Mouse (Mus musculus) T-cell, adult 2 months (primary cell): ENCODE results near the gene Ildr1.

Source experiments
- DNase-seq: peaks from one replicate; pipeline ENCODE4 v3.0.0; 2022; ENCODE audit warnings: low spot score

The Ildr1 gene

DNA sequence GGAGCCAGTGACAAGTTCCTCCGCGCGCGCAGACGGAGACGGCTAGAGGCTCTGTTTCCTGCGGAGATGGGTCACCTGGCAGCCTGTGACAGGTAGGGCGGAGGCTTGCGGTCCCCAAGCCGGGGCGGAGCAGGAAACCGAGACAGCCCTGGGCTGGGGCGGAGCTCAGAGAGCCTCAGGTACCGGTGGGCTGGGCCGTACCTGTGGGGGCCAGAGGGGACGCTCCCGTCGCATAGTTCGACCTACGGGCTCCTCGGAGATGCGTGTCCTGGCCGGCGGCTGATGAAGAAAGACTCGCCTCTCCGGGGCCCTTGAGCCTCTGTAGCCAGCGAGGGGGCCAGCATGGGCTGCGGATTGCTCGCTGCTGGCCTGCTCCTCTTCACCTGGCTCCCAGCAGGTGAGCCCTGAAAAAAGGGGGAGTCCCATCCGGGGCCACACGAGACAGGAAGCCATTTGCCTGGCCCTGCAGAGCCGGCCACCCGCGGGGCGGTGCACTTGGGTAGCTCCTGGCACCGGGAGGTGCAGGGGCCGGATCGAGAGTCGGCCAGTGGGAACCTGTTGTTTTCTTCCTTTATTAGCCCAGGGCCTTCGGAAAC lies at the start of gene Ildr1:
Ildr1 (plus strand) TSS at position 161 of the 596 bp plus-strand sequence.
- peak; percentile 75 for DNase-seq

DNA sequence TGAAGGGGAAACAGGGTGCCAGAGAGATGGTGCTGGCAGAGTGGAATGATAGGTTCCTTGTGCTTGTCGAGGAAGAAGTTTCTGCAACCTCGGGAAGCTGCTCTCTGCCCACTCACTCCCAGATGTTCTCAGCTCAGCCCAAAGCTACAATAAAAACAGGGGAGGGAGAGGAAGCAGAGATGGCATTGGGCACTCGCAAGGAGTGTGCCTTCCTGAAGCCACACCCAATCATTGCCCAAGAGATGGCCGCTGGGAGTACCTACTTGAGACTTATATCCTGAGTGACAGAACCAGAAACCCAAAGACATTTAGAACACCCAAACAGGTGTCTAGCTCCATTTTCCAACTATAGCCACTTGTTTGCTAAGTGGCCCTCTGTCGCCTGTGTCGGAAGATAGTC lies 48.7 kb upstream of the Ildr1 start:
- DNase-seq, result no peak

DNA sequence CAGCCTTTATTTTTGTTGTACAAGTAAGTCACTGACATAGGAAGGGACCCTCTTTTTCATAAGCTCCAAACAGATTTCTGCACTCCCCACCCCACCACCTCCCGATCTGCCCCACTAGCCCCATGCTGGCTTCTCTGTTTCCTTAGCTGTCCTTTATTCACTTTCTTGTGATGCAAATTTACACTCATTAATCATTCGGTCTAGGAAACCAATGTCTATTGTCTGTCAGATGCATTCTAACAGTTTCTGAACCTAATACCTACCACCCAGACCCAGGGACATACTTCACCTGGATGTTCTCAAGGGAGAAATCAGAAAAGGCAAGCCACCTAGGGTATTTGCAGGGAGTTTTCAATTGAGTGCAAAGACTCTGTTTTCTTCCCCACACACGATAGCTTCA lies 44.5 kb upstream of the Ildr1 start:
- no peak for DNase-seq

DNA sequence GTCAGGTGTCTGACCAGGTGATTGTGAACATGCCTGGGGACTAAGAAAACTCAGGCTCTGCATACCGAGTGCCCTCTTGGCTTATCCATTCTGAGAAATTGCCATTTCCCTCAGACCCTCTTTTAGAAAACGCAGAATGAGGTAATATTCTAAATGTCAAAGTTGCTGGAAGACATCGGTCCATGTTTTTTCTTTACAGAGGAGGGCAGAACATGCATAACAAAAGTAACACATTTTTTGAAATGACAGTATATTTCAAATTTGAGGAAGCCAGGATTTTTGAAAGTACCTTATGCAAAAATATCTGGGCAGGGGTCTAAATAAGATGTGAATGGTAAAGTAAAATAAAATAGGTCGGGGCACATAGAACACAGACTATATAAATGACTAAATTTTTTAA lies 43.3 kb upstream of the Ildr1 start:
- DNase-seq, result no peak

DNA sequence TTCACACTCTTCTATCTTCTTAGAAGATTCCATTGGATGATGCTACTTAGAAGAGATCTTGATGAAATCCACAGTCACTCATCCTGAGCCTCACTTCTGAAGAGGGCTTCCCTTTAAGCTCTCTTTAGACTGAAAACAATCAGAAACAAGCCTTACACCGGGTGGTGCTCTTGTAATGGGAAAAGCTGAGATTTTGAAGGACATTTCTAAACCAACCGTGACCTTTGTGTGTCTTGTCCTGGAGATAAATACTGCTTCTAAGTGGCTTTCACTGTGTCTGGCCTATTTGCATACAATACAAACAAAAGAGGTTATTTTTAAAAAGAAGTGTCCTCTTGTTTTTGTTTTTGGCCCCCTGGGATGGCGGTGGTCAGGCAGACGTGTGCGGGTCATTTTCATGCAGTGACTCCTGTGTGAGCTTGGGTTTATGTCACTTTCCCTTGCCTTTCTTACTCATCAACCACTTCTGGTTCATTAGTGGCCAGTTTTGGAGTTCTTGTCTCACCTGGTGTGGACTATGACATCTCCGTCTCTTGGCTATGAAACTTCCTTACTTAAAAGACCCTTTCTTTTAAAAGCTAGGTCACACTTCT lies 42.5 kb upstream of the Ildr1 start:
- DNase-seq, result no peak

DNA sequence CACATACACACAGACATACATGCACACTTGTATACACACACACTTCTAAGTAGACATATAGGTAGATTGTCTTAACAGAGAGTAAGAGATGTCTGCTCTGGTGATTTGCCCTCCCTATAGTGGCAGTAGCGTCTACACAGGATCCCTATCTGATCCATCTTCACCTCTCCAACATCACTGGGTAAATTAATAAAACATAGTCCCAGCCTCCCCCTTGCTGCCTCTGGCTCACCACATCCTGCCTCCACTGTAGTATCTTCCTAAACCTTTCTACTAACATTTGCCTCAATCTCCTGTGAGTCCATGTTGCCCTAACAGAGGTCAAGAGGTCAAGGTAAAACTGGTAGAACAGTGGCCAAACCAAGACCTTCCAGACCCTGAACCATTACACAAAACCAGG lies 38.6 kb upstream of the Ildr1 start:
- DNase-seq, result no peak

DNA sequence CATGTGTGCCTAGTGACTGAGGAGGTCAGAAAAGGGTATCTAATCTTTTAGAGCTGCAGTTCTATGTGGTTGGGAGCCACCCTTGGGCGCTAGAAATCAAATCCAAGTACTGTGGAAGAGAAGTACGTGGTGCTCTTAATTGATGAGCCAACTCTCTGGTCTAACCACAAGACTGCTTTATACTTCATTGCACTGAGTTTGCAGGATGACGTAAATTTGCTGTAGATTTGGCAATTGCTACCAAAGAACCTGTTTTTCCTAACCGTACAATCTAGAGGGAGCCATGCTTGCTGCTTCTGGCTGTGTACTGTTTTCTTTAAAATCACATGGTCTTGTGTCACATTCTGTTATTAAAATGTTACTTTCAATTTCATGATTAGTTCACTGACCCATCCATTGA lies 37.9 kb upstream of the Ildr1 start:
- peak; percentile 28 for DNase-seq

DNA sequence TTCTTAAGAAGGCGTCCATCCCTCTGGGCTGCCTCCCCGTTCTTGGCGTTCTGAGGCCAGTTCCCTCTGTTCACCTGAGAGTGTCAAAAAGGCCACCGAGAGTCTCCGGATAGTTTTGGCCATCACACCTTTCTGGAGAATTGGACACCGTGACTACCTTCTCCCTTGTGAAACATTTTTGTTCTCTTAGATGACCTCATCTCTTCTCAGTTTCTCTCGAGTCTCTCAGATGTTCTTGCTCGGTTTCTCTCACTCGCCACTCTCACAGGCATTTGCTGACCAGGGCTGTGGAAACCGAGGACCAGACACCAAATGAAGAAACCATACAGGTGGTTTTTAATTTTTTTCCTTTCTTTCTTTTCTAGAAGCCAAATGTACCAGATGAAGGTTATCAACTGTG lies 32.4 kb upstream of the Ildr1 start:
- no peak for DNase-seq

DNA sequence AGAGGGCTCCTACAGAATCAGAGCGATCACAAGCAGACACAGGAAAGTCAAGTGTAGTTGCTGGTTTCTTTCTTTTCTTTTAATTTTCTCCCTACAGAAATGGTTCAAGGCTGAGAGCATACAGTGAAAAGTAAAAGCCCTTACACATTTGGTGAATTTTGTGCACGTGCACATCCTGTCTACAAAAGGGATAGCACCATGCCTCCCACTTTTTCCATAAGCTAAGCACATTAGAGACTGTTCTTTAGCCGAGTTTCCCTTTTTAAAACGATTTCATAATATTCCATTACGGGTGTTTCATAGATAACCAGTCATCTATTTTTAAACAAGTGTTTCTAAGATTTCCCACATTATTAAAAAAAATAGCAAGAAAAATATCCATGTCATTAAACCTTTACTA lies 30.3 kb upstream of the Ildr1 start:
- no peak for DNase-seq

DNA sequence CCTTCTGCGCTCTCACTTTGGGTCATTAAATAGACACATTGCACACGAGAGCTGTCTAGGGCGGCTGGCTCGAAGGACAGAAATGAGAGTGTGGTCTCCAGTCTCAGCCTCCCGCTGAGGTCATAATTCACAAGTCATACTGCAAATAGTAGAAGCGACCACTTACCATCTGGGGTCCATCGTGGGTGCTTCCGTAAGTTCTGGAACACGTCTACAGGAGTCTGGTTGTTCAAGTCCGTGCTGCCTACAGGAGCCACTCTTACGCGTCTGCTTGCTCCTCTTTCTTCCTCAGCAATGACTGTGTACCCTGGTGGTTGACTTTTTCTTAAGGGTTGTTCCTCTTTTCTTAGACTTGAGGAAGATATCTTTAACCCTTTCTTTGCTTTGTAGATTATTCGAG lies 28.0 kb upstream of the Ildr1 start, which contains the start of gene Cd86:
Cd86 (minus strand) TSS at position 300 of the 400 bp plus-strand sequence.
- DNase-seq, result peak; percentile 52

DNA sequence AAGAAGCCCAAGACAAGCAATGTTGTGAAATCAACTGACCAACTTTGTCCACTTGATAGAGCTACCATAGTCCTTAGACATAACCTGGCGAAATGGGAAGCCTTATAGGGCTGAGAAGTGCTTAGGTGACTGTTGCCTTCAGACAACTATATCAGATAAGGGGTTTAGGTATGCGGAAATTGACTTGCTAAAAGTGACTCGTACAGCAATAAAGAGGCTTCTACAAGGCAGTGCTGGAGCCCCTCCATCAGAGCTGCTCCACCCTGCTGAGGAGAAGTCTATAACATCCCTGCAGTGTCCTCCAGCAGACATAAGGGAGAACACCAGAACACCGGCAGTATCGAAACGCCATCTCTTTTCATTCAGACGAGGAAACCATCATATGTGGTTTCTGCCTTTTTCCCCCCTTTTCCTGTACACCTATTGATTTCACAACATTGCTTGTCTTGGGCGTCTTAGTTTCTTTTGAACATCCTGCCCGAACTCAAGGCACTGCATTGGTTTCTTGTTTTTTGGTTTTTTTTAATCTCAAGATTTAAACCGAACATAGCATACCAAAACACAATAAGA lies 27.2 kb upstream of the Ildr1 start:
- peak; percentile 53 for DNase-seq

DNA sequence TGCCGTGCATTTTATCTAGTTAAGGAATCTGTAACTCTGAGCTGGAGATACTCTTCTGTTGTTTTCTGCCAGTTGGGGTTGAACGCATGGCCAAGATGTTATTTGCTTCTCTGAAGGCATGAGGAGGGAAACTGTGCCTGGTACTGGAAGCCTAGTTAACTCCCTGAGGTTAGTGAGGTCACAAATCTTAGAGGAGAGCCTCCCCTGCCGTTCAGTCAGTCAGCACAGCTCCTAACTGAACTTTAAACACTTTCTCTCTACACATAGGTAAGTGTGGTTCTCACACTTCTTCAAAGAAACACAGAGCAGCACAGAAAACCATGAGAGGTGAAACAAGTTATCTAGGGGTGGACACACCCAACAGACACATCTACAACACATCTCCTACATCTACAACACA lies 23.2 kb upstream of the Ildr1 start:
- DNase-seq, result peak; percentile 10

DNA sequence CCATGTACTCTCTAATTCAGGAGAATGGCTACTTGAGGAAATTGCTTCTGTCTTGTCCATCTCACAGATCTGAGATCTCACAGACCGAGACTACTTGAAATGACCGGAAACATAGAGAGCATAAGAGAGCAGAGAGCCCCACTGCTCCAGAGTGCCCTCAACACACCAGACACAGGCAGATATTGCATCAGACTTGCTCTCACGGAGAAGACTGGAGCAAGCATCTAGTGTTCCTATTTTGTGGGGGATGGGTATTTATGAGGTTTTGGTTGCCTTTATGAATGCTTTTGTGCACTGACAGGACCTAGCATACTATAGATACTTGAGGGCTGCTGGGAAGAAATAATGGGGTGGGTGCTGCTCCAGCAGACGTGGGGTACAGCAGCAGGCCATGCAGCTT lies 20.6 kb upstream of the Ildr1 start:
- no peak for DNase-seq

DNA sequence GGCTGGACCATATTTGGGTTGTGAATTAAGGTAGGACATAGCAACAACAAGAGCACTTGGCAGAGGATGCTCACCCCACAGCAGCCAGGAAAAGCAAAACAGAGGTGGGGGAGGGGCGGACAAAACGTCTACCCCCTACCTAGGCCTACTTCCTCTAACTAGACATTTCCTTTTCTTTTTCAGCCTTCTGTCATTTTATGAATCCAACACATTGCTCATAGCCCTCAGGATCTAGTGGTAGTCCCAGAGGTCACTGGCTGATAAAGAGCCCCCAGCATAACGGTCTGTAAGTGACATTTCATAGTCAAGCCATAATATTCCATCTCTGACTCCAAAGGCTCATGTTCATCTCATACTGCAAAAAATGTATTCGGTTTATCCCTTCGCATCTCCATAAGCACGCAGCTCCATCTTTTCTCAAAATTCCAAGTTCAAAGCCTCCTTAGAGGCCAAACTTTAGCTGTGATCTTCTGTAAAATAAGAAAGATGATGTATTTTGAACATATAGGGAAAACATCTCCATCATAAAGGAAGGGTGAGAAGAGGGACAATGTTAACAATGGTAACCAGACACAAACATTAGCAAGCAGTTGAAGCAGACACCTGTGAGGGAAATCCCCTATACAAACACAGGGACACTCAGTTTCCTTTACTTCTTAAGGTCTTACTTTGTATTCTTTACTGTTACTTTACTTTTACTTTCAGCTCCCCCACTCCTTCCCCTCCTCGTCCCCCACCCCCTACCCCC lies 19.1 kb upstream of the Ildr1 start:
- peak; percentile 61 for DNase-seq

DNA sequence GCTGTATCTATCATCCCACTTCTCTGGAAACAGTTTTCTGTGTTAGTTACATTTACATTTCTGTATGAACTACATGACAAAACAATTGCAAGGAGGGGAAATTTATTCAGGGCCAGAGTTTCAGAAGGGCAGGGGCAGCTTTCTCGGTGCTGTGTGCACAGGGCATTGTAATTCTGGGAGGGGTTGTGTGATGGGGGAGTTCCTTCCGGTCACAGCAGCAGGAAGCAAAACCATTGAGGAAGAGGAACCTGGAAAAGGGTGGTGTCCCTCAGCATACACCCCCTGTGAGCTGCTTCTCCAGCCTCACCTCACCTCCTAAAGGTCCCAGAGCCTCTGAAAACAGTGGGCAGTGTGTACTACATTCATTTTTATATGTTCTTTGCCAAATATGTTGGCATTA lies 18.5 kb upstream of the Ildr1 start:
- no peak for DNase-seq

DNA sequence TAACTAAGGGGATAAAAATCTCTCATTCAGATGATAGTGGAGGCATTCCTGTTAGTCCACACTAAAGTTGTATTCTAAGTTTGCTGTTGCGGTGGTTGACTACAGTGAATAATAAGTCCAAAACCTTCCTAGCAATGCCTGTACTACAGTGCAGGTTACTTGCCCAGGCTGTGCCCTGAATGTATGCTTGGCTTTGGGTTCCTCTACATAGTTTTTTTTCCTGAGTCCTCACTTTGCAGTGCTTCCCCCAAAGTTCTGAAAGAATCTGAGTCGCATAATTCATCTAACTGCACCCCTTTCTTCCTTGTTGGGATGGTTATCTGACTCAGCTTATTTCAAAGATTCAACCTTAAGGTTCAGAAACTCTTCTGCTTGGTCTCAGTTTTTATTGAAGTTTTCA lies 17.9 kb upstream of the Ildr1 start:
- DNase-seq, result no peak

DNA sequence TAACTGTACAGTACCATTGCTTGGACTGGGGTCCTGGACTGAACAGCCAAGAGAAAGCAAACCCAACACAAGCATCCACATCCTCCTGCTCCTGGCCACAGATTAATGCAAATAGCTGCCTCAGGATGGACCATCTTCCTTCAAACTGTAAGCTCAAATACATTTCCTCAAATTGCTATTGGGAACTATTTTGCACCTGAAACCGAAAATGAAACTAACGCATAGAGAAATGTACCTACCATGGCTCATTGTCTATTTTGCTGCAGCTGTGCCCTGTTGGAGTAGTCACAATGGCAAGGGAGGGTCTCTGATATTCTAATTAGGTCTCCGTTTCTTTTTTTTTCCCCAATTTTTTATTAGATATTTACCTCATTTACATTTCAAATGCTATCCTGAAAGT lies 11.9 kb upstream of the Ildr1 start:
- no peak for DNase-seq

DNA sequence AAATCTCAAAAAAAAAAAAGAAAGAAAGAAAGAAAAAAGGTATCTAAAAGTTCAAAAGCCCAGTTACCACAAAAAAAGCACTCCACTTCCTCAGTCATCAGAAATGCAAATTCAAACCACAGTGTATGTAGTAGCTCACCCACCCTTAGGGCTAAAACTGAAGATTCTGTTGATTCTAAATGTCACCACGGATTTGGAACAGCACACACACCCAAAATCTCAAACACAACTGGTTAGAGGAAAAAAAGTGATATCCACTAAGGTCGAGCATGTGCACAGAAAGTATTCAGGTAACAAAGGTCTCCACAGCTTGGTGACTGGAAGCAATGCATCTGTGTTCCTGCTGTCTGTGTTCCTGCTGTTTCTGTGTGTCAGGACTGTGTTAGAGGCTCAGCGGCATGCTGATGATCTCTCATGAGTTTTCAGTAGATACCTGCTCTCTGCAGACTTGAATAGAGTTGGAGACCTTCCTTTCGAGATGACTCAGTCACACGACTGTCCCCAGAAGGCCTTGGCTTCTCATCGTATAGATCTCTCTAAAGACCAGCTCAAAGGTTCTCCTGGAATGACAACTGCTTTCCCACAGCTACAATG lies 9.4 kb upstream of the Ildr1 start:
- peak; percentile 12 for DNase-seq

DNA sequence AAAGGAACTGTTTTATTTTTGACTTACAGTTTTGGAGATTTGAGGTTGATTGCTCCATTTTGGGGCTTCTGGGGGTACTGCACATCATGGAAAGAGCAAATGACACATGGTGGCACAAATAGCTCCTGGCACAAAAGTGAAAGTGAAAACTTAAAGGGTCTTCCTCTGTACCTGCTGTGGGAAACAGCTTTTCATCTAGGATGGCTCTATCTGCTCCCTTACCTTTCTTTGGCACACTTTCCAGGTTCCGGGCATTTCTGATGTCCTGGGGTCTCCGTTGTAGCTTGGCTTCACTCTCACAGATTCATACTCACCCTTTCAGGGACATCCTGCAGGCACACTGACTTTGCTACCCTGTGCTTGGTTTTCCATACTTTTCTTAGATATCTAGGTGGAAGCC lies 5.7 kb upstream of the Ildr1 start:
- no peak for DNase-seq

DNA sequence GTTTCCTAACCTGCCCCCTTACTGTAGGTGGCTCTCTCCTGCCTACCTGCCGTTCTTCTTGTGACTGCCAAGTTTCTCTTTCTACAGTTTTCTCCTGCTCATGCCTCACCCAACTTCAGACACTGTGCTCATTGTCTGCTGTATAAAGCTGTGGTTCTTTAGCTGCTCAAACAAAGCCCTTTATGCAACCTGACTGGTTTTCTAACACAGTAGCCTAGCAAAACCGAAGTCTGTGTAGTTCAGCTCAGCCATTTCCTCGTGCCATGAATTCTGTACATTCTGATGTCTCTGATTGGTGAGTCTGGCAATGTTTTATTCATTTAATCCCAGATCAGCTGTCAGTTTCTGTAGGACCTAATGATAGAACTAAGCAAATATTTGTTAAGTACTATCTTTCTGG lies 2.3 kb upstream of the Ildr1 start:
- no peak for DNase-seq

DNA sequence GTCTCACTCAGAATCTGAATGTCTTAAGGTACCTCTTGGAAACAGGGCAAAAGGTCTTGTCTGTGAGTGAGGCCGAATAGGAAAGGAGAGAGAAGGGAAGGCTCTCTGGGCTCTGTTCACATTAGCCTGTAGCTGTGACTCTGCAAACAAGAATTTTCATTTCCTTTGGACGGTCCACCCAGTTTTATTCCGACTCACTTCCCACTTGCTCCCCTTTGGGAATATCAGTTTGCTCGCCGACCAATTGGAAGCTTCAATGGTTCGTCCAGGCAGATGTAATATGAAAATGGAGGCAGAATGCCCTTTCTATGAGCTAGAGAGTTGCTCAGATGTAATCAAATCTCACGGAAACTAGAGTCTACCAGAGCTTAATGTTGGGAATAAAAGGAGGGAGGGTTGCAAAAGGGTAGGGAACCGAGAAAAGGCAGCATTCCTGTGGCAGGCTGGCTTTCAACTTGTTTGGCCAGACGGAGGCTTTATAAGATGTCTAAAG lies 1.1 kb downstream of the Ildr1 start:
- no peak for DNase-seq

DNA sequence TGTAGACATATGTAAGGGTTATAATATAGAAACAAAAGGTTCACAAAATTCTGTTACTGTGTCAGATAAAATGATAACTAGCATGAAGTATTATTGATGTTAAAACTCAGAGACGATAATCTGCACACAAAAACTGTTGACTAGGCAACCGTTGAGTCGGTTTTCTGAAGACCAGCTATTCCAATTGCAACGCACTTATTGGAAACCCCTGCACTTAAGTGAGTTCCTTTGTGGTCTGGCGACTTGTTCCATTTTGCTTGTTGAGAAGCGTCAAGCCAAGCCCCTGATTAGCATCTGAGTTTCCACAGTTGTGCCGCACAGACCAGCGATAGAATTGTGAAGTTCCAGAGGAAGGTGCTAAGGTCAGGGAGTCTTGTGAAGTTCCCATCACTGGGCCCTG lies 3.6 kb downstream of the Ildr1 start:
- no peak for DNase-seq

DNA sequence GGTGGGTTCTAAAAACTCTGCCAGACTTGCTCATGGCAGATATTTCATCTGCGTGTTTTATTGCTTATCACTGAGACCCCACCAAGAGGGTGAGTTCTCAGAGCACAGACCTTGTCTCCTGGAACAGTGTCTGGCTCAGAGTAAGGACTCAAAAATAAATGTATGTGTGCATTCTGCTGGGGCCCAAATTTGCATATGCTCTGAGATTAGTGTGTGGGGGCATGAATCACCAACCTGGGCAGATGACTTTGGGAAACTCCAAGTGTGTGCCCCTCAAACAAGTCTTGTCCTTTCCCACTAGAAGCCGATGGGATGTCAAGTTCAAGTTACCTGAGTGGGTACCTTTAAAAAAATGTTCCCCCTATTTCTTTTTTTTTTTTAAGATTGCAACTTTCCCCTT lies 6.7 kb downstream of the Ildr1 start:
- no peak for DNase-seq
